Mouse (Mus musculus): ENCODE measurements around the gene Dcbld1.

DNA sequence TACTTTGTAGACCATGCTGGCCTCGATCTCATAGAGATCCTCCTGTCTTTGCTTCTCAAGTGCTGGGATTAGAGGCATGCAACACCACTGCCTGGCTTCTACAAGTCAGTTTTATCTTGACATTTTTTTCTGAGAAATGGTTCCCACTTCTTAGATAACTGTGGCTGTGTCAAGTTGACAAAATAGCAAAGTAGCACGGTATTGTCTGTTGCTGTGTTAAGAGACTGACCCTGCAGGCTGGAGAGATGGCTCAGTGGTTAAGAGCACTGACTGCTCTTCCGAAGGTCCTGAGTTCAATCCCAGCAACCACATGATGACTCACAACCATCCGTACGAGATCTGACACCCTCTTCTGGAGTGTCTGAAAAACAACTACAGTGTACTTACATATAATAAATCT lies 35.5 kb downstream of the Dcbld1 start:
- TF ChIP-seq CTCF (IDR thresholded peaks at IDR 0.05; ENCODE audit: low read depth, low read length) (no peak), POLR2A (IDR thresholded peaks at IDR 0.05; ENCODE audit: extremely low read depth, insufficient read depth, low read length) (no peak)
